Mouse (Mus musculus): Measurements from ENCODE around the gene Churc1. TPM values are rescaled to one million over a fixed set of nuclear protein-coding genes. Genes with fewer than 3 reads are reported as not detected.

Churc1 gene
- polyA plus RNA-seq, 1 experiment from 2014 or later = 148 TPM

DNA sequence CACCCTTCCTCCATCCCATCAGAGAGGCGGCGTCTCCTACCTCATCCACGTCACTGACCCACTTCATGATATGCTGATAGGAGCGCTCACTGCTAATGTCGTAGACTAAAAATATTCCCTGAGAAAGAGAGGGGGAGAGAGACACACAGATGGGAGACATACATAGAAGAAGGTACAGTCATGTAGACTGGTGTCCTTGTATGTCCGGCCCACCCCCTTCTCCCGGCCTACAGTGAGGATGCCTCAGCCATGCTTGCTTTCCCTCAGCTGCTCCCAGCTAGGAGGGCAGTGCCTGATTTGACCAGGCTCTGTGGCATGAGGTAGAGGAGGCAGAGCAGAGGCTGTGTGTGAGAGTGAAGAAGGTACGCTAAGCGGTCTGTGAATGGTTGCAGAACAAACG is 37.7 kb downstream of the Churc1 start:
- Histone ChIP-seq H3K4me1 (ENCODE audit: control insufficient read depth, insufficient read depth, low read length) (peaks cover 7% of the 10 kb centered on the region; the same call in 1 of the 2 replicates), H3K27ac (ENCODE audit: low read depth, low read length) (no peak overlapping the region), H3K9me3 (replicated peaks; ENCODE audit: control insufficient read depth, low read length) (no peaks in the 10 kb centered on the region), H3K4me2 (no peak overlapping the region), H3K4me3 (ENCODE audit: low read depth, low read length) (no peak overlapping the region), H3K27me3 (ENCODE audit: control insufficient read depth, insufficient read depth, low read length) (peaks cover 7% of the 10 kb centered on the region; the same call in 1 of the 2 replicates), H3K36me3 (ENCODE audit: control insufficient read depth, insufficient read depth, low read length) (no peaks in the 10 kb centered on the region), H3K9ac (ENCODE audit: low read depth, low read length) (no peak overlapping the region)
- WGBS (ENCODE audit: insufficient replicate concordance) = 75% methylated on average over 10 of the region's 10 CpGs
- no peak for ATAC-seq (replicated peaks; ENCODE audit: insufficient number of reproducible peaks, low FRiP score, low TSS enrichment)

DNA sequence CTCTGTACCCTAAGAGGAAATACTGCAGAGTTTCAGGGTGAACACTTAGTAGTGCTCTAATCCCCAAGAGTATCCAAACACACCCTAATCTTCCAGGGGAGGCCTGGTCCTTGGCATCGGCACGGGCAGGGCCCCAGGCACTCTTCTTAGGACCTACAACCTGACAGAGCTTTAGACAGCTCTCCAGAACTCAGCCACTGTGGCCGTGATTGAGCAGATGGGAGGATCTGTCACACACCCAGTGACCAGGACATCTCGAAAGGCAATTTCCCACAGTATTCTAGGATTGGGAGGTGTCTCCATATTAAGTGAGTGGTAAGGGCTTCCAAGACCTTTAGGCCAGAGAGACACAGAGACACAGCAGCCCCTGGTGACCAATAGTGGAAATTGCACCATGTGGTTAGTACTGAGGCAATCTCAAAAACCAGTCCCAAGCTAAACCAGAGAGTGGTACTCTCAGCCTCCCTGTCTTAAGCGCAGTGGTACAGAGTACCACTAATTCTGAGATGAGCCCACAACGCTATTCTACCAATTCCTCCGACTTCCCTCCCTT is 38.4 kb downstream of the Churc1 start:
- Histone ChIP-seq H3K36me3 (ENCODE audit: control insufficient read depth, insufficient read depth, low read length) (no peaks in the 10 kb centered on the region), H3K27ac (ENCODE audit: low read depth, low read length) (no peak overlapping the region), H3K9ac (ENCODE audit: low read depth, low read length) (no peak overlapping the region), H3K4me2 (no peak overlapping the region), H3K4me1 (ENCODE audit: control insufficient read depth, insufficient read depth, low read length) (peaks cover 7% of the 10 kb centered on the region; the same call in 1 of the 2 replicates), H3K4me3 (ENCODE audit: low read depth, low read length) (no peak overlapping the region), H3K9me3 (replicated peaks; ENCODE audit: control insufficient read depth, low read length) (no peaks in the 10 kb centered on the region), H3K27me3 (ENCODE audit: control insufficient read depth, insufficient read depth, low read length) (peaks cover 7% of the 10 kb centered on the region; the same call in 1 of the 2 replicates)
- WGBS (ENCODE audit: insufficient replicate concordance) = 48% methylated on average over 7 of the region's 7 CpGs
- ATAC-seq (replicated peaks; ENCODE audit: insufficient number of reproducible peaks, low FRiP score, low TSS enrichment) = no peak

DNA sequence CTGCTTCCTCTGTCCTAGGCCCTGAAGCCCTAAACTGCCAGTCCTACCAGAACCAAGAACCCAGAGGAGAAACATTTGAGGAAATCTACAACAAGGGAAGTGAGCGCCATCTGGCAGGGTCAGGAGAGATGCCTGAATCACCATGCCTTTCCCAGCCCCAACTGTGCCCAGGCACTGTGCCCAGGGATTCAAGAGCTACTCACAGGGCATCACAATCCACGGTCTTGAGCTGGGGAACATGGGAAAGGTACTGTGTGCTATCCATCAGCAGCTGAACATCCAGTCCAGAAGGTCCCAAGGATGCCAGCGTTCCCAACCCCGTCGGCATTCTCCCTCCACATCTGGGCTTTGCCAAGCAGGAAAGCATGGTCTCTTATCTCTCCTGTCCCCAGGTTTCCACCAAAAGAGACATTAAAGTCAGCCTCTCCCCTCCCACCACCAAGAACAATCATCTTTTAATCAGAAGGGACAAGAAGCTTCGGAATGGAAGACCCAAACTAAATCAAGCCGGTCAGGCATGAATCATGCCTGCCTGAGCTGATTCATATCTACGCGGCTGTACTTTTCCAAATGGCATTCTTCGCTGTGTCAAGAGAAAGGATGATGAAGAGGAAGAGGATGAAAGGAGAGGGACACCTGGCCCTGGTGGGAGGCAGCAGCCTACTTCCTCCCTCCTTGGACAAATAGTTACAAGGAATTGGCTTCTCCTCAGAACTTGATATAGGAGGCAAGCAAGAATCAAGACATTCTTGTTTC is 39.9 kb downstream of the Churc1 start:
- ATAC-seq (replicated peaks; ENCODE audit: insufficient number of reproducible peaks, low FRiP score, low TSS enrichment) = no peak
- no peak overlapping the region for H3K4me3 ChIP-seq (ENCODE audit: low read depth, low read length)
- 83% methylated on average over 10 of the region's 10 CpGs for WGBS (ENCODE audit: insufficient replicate concordance)

DNA sequence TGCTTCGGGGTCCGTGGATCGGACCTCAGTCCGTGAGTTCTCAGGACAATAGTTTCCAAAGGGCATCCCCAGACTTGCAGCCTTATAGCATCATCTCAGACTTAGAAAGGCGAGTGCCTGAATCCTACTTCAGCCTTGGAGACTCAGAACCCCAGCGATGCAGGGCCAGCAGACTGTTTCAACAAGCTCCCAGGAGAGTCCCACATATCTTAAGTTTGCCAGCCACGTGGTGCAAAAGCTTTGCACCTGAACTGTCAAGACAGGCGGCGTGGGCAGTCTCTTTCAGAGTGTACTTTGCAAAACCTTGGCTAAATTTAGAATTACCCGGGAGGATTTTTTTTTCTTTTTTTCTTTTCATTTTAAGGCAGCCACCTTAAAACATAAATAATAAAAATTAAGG is 42.5 kb downstream of the Churc1 start:
- Histone ChIP-seq H3K9me3 (replicated peaks; ENCODE audit: control insufficient read depth, low read length) (no peaks in the 10 kb centered on the region), H3K36me3 (ENCODE audit: control insufficient read depth, insufficient read depth, low read length) (no peaks in the 10 kb centered on the region), H3K27ac (ENCODE audit: low read depth, low read length) (no peak overlapping the region), H3K9ac (ENCODE audit: low read depth, low read length) (no peak overlapping the region), H3K4me1 (ENCODE audit: control insufficient read depth, insufficient read depth, low read length) (peaks cover 7% of the 10 kb centered on the region; the same call in 1 of the 2 replicates), H3K27me3 (ENCODE audit: control insufficient read depth, insufficient read depth, low read length) (no peaks in the 10 kb centered on the region), H3K4me2 (no peak overlapping the region), H3K4me3 (ENCODE audit: low read depth, low read length) (no peak overlapping the region)
- 67% methylated on average over 10 of the region's 10 CpGs for WGBS (ENCODE audit: insufficient replicate concordance)
- ATAC-seq (replicated peaks; ENCODE audit: insufficient number of reproducible peaks, low FRiP score, low TSS enrichment) = no peak

More for the DNA sequence above, 39.9 kb downstream of the Churc1 start:
- no peaks in the 10 kb centered on the region for H3K9me3 ChIP-seq (replicated peaks; ENCODE audit: control insufficient read depth, low read length)
- H3K9ac ChIP-seq (ENCODE audit: low read depth, low read length) = no peak overlapping the region
- no peak overlapping the region for H3K4me2 ChIP-seq
- peaks cover 7% of the 10 kb centered on the region; the same call in 1 of the 2 replicates for H3K4me1 ChIP-seq (ENCODE audit: control insufficient read depth, insufficient read depth, low read length)
- no peaks in the 10 kb centered on the region for H3K36me3 ChIP-seq (ENCODE audit: control insufficient read depth, insufficient read depth, low read length)
- H3K27ac ChIP-seq (ENCODE audit: low read depth, low read length) = no peak overlapping the region
- no peaks in the 10 kb centered on the region for H3K27me3 ChIP-seq (ENCODE audit: control insufficient read depth, insufficient read depth, low read length)

DNA sequence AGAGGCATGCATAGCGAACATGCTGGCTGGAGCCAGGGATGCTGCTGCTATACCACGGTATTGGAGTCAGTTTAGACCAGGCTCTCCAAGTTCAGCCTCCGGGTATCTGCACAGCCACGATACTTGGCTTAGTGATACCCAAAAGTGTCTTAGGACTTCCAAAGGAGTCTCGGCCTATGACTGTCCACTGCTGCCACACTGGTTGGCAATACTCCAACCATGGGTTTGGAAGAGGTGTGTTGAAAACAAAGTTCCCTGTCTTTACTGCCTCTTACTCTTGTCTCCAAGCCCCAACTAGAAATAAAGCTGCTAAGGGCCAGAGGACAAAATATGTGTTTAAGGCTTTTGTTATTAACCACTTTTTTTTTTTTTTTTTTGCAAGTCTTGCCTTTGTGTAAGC is 45.2 kb downstream of the Churc1 start:
- no peak for ATAC-seq (replicated peaks; ENCODE audit: insufficient number of reproducible peaks, low FRiP score, low TSS enrichment)
- 83% methylated on average over 5 of the region's 5 CpGs for WGBS (ENCODE audit: insufficient replicate concordance)
- H3K27ac ChIP-seq (ENCODE audit: low read depth, low read length) = no peak overlapping the region
- H3K4me3 ChIP-seq (ENCODE audit: low read depth, low read length) = no peak overlapping the region
- H3K27me3 ChIP-seq (ENCODE audit: control insufficient read depth, insufficient read depth, low read length) = no peaks in the 10 kb centered on the region
- no peaks in the 10 kb centered on the region for H3K36me3 ChIP-seq (ENCODE audit: control insufficient read depth, insufficient read depth, low read length)
- no peaks in the 10 kb centered on the region for H3K9me3 ChIP-seq (replicated peaks; ENCODE audit: control insufficient read depth, low read length)
- H3K4me1 ChIP-seq (ENCODE audit: control insufficient read depth, insufficient read depth, low read length) = no peaks in the 10 kb centered on the region
- H3K9ac ChIP-seq (ENCODE audit: low read depth, low read length) = no peak overlapping the region
- H3K4me2 ChIP-seq = no peak overlapping the region

DNA sequence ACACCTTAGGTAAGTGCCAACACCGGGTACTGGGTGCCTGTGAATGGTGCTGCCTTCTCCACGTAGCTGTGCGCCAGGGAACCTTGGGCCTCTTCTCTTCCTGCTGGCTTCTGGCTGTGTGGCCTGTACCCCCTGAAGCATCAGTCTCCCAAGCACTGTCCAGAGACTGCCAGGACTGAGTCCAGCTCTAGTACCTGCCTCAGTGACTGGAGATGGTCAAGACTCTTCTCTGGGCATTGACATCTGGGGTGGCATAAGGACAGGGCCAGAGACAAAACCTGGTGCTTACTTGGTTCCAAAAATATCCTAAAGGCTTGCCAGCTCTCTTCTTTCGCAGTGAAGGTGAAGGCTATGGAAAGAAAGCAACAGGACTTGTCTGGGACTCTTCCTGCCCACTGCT is 45.7 kb downstream of the Churc1 start:
- Histone ChIP-seq H3K36me3 (ENCODE audit: control insufficient read depth, insufficient read depth, low read length) (no peaks in the 10 kb centered on the region), H3K9me3 (replicated peaks; ENCODE audit: control insufficient read depth, low read length) (no peaks in the 10 kb centered on the region), H3K27me3 (ENCODE audit: control insufficient read depth, insufficient read depth, low read length) (no peaks in the 10 kb centered on the region), H3K4me1 (ENCODE audit: control insufficient read depth, insufficient read depth, low read length) (no peaks in the 10 kb centered on the region), H3K4me3 (ENCODE audit: low read depth, low read length) (no peak overlapping the region), H3K4me2 (no peak overlapping the region), H3K9ac (ENCODE audit: low read depth, low read length) (no peak overlapping the region), H3K27ac (ENCODE audit: low read depth, low read length) (no peak overlapping the region)
- ATAC-seq (replicated peaks; ENCODE audit: insufficient number of reproducible peaks, low FRiP score, low TSS enrichment) = no peak
- WGBS (ENCODE audit: insufficient replicate concordance) = 65% methylated on average over 4 of the region's 4 CpGs

DNA sequence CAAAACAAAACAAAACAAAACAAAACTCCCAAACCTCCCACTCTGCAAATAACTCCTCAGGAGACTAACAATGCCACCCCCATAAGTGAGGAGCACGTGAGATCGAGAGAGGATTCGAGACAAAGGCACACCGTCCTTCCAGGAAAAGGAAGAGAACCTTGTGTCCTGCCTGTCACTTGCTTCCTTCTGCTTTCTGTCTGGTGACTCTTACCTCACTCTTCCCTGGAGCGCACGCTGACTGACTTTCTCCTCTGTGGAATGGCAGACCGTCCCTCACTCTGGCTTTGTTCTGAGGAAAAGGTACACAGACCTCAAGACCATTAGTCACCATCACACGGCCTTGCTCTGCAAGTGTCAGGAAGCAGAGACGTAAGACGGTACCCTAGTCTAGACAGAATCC is 48.2 kb downstream of the Churc1 start:
- Histone ChIP-seq H3K4me1 (ENCODE audit: control insufficient read depth, insufficient read depth, low read length) (0 out of 2 replicates have a peak, but pooled peaks cover 2% of the 10 kb centered on the region), H3K9ac (ENCODE audit: low read depth, low read length) (no peak overlapping the region), H3K27me3 (ENCODE audit: control insufficient read depth, insufficient read depth, low read length) (no peaks in the 10 kb centered on the region; the same call in 1 of the 2 replicates), H3K4me3 (ENCODE audit: low read depth, low read length) (no peak overlapping the region), H3K27ac (ENCODE audit: low read depth, low read length) (no peak overlapping the region), H3K9me3 (replicated peaks; ENCODE audit: control insufficient read depth, low read length) (no peaks in the 10 kb centered on the region), H3K36me3 (ENCODE audit: control insufficient read depth, insufficient read depth, low read length) (no peaks in the 10 kb centered on the region), H3K4me2 (no peak overlapping the region)
- WGBS (ENCODE audit: insufficient replicate concordance) = 46% methylated on average over 10 of the region's 10 CpGs
- ATAC-seq (replicated peaks; ENCODE audit: insufficient number of reproducible peaks, low FRiP score, low TSS enrichment) = no peak

DNA sequence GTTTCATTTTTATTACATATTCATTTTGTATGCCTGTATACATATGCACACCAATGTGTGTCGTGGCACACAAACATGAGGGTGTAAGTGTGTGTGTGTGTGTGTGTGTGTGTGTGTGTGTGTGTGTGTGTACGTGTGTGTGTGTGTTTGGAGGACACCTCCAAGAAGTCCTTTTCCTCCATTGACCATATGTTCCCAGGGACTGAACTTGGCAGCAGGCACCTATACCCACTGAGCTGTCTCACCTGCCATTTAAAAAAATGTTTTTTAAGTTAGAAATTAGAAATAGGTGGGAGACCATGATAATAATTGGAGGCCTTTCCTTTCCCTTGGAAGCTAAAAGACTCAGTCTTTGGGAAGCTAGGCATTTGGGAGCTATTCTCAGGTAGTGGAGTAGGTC is 48.8 kb downstream of the Churc1 start:
- ATAC-seq (replicated peaks; ENCODE audit: insufficient number of reproducible peaks, low FRiP score, low TSS enrichment) = no peak

More for the DNA sequence above, 48.8 kb downstream of the Churc1 start:
- Histone ChIP-seq H3K4me2 (no peak overlapping the region), H3K27ac (ENCODE audit: low read depth, low read length) (no peak overlapping the region), H3K9me3 (replicated peaks; ENCODE audit: control insufficient read depth, low read length) (no peaks in the 10 kb centered on the region), H3K4me1 (ENCODE audit: control insufficient read depth, insufficient read depth, low read length) (0 out of 2 replicates have a peak, but pooled peaks cover 2% of the 10 kb centered on the region), H3K27me3 (ENCODE audit: control insufficient read depth, insufficient read depth, low read length) (no peaks in the 10 kb centered on the region; the same call in none of the 2 replicates), H3K9ac (ENCODE audit: low read depth, low read length) (no peak overlapping the region), H3K4me3 (ENCODE audit: low read depth, low read length) (no peak overlapping the region), H3K36me3 (ENCODE audit: control insufficient read depth, insufficient read depth, low read length) (no peaks in the 10 kb centered on the region)
- WGBS (ENCODE audit: insufficient replicate concordance) = 65% methylated on average over 2 of the region's 2 CpGs

All from heart, embryonic 11.5 days (tissue).